Mouse (Mus musculus) gonadal fat pad, adult 2 months (tissue): ENCODE results near the gene Ccdc88c. TPM values are rescaled to one million over a fixed set of nuclear protein-coding genes. Genes with fewer than 3 reads are reported as not detected.
A peak's percentile ranks its signal among the peaks of the same experiment; 100 is the strongest.

Source experiments
- DNase-seq: peaks from one replicate; pipeline ENCODE4 v3.0.0-alpha.2; 2012; ENCODE audit warnings: low read depth
- polyA plus RNA-seq: library from polyadenylated mRNA; depleted of rRNA; stranded (reverse); fragments of >200 nt; gene quantifications from 2 replicates; pipeline ENCODE4 v1.2.3, GENCODE M21; 2012

Gene Ccdc88c
- polyA plus RNA-seq, 1 experiment, result 5.8 TPM

DNA sequence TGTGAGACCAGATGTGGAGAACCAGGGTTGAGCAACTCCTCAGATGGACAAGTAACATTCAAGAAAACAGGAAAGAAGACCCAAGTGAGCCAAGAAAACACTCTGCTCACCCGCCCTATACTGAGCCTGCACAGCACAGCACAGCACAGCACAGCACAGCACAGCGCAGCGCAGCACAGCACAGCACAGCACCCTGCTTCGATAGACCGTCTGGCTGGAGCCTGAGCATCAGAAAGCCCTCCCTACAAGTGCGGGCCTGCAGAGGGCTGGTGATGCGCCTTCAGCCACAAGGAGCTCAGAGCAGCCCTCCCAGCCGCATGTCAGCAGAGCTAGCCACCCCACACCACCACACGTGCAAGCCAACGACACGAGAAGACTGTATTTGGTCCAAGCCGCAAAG is 61.5 kb downstream of the Ccdc88c start:
- no peak for DNase-seq

GRCm38 (mm10) chr12:100966253-100966652 is 62.6 kb downstream of the Ccdc88c start:
- no peak for DNase-seq

GRCm38 (mm10) chr12:100965298-100965697 is 63.6 kb downstream of the Ccdc88c start:
- no peak for DNase-seq

DNA sequence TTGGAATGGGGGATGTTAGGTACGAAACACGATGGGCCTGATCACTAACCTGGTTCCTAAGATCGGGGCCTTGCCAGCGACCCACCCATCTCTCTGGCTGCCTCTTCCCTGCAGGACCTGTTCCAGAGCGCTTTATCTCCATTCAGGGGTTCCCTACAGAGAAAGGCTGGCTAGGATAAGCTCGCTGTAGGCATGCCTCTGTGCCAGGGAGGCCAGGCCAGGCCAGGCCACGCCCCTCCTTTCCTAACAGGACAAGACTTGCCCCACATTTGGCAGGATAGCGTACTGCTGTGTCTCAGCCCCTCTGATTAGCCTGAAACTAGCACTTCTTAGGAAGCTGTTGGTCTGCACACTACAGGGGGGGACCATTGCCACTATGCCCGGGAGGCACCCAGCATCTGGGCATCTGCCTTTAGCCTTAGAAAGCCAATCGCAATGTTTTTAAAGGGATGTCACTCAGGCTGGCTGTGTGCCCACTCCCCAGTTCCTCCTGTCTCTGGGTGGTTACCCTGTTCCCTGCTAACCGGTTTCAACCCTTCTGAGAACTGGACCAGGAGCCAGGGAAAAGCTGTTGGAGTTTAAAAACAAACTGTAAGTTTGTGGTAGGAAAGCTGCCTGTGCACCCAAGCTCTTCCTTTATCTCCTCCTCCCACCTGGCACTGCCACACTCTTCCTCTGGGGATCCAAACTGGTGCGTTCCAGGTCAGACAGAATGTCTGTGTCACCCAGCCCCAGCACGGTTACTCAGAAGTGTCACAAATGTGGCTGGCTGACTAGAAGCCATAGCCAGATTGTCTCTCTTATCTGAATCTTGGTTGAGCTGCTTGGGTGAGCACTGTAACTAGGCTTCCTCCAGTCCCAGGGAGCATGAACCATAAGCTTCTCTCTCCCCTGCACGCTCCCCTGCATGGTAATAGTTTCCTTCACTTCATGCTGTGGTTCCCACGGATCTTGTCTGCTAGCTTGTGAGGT is 69.9 kb downstream of the Ccdc88c start:
- peak; percentile 56 for DNase-seq

DNA sequence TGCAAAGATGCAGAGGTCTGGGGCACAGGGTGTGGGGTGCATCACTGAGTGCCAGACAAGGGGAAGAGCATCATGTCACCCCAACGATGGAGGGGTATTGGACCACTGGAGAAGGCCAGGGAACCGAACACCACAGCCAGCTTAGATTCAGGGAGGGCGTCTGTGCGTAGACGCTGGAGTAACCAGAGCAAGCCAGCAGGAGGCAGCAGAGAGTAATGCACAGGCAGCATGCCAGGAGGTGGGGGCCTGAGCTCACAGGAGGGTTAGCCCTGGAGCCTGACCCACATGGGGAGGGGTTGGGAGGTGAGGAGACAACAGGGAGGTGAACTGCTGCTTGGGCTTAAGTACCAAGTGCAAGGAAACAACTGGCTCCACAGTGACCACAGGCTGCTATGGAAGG is 70.8 kb downstream of the Ccdc88c start:
- no peak for DNase-seq

DNA sequence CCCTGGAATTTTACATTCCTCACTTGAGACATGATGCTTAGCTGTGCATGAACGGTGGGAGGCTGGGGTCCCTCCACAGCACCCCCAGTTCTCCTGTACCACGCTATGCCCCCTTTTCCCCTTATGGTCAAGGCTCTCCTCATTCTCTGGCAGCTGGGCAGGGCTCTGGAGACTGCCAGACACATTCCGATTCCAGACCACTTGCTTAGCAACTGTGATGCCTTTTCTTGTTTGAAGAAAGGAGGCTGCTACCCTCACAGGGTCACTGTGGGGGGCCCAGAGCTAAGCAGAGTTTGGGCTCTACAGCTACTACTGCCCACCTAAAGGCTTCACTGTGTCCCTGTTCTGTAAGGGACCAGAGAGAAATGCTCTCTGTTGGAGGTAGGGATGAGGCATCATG is 71.6 kb downstream of the Ccdc88c start:
- no peak for DNase-seq

- no peak for DNase-seq
Observed at GRCm38 (mm10) chr12:100956825-100957224, 72.0 kb downstream of the Ccdc88c start.

DNA sequence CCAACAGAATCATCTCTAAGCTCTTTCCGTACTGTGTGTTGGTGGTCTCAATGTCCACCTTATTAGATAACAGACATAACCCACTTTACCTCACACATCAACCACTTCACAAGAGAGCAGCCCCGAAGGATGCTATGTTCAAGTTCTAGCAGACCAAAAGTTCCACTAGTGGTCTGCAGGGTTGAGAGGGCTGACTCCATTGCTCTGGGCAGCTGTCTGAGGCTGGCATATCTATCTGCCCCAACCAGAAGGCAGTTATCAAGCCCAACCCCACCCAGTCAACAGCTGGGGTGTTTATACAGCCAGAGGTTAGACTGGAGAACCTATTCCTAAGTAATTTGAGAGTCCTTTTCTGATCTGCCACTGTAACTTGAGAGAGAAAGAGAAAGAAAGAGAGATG is 72.8 kb downstream of the Ccdc88c start:
- no peak for DNase-seq

- no peak for DNase-seq
Observed at GRCm38 (mm10) chr12:100953926-100954325, 74.9 kb downstream of the Ccdc88c start.

DNA sequence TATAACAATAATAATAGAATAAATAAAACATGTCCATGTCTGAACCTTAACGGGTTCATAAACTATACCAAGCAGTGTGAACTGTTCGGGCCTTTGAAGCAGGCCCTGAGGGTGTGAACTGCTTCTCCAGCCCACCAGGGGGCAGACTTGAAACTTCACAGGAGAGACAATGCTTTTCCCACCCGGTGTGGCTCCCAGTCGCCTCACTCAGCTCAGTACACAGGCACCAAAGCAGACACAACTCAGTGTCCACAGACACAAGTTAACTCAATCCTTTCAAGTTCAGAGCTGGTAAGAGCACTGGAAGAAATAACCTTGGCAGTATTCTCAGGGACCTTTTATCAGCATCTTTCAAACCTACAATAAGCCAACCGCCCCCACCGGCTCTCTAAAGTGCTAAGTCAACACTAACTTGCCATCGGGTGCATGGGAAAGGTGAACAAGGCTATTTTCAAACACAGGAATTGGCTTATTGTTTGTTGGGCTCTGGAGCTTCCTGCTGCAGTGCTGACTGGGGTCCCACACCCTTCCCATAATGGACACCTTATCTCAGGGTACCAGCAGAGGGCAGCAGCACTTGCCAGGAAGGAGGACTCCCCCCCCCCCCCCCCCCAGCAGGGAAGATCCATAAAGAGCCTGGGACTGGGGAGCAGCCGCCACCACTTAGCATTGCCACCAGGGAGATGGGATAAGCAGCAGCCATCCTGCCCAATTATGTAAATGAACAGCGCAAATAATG is 76.5 kb downstream of the Ccdc88c start:
- DNase-seq, result no peak

GRCm38 (mm10) chr12:100949146-100949545 is 79.7 kb downstream of the Ccdc88c start:
- no peak for DNase-seq

DNA sequence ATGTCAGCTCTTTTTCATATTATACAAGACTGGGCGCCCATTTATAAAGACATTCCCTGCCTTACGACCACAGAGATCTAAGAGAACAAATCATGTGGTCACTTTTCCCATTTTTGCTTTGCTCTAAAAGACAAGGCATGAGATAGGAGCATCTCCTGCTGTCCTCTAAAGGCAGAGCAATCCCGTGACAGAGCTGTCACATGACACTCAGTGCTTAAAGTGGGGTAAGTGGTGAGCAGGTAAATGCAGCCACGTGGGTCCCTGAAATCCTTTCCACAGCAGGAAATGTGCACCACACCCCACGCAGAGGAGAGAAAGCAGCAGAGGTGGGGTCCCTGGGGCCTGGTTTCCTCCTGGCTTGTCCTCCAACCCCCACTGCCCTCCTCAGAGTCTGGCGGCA is 80.8 kb downstream of the Ccdc88c start:
- no peak for DNase-seq

- DNase-seq, result no peak
Observed at GRCm38 (mm10) chr12:100945948-100946347, 82.9 kb downstream of the Ccdc88c start.

- DNase-seq, result no peak
Observed at GRCm38 (mm10) chr12:100945501-100945900, 83.4 kb downstream of the Ccdc88c start.

DNA sequence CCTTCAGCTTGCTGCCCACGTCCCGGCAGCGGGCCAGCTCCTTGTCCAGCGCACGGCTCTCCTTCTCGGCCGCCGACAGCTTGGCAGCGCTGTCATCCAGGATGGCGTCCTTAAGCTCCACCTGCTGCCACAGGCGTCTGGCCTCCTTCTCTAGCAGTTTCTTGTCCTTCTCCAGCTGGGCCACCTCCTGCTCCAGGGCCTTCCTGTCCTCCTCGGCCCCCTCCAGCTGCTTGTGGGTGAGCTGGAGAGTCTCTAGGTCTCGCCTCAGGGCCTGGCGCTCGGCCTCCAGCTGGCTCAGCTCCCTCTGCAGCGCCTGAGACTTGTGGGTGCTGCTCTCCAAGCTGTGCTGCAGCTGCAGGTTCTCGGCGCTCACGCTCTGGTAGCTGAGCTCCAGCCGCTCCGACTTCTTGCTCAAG is 83.9 kb downstream of the Ccdc88c start:
- DNase-seq, result no peak

DNA sequence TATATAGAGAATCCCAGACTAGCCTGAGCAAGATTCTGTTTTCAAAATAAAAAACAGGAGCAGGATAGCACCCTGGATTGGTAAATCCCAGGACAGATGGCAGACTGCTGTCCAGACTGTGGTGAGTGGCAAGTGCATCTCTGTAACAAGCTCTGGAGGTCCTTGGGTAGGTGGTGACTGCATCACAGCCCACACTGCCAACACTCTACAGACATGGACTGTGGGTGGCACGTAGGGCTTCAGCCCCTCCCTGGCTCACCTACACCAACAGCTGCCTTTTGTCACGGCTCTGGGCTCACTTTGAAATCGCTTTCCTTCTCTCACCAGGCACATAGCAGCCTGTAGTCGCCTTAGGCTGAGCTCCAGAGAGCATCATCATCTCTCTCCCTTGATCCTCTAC is 85.7 kb downstream of the Ccdc88c start:
- no peak for DNase-seq

DNA sequence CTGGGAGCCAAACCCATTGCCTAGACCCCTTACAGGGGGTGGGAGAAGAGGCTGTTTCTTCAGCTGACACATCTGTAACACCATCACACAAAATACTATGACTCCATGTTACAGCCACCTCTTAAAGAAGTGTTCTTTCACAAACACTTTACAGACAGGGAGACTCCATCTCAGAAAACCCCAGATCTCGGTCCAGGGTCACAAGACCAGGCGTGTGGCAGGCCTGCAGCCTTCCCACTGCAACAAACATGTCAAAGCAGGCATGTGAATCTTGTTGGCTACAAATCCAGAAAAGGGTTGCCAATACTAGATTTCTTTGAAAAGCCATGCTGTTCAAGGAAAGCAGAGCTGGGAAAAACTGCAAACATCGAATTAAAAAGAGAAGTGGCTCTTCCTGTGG is 87.5 kb downstream of the Ccdc88c start:
- no peak for DNase-seq

DNA sequence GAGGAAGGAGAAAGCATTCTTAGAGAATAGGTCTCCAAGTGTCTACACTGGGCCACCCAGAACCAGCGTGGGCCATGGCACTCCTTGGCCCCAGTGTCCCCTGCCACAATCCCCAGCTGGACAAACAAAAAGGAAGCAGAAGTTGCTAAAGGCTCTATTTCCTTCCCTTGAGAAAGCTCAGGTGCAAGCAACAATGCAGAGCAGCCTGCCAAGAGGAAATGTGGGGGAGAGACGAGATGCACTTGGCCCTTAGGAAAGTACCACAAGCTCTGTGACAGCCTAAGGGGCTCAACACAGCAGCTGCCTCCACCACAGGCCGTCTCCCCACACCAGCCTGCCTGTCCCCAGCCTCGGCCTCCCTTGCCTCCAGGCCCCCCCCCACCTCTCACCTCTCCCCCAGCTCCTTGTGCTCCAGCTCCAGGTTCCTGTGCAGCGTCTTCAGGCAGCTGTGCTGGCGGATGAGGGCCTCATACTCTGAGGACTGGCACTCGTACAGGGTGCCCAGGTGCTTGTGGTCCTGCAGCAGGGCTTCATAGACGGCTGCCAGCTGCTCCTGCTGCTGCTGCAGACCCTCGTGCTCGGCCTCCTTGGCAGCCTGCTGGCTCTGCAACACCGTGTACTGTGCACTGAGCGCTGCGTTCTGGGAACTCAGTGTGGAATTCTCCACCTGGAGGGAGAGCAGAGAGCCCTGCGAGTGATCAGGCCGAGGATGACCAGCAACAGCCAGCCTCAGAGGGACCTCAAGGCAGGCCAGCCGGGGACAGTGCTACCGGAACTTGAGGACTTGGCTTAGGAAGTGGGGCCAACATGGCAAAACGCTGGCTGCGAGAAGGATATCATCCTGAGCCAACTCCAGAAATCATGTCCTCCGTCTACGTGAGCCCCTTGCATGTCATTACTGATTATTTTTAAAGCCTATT is 91.2 kb downstream of the Ccdc88c start:
- peak; percentile 59 for DNase-seq

GRCm38 (mm10) chr12:100936737-100937136 is 92.1 kb downstream of the Ccdc88c start:
- DNase-seq, result no peak

GRCm38 (mm10) chr12:100936116-100936515 is 92.7 kb downstream of the Ccdc88c start:
- DNase-seq, result no peak

DNA sequence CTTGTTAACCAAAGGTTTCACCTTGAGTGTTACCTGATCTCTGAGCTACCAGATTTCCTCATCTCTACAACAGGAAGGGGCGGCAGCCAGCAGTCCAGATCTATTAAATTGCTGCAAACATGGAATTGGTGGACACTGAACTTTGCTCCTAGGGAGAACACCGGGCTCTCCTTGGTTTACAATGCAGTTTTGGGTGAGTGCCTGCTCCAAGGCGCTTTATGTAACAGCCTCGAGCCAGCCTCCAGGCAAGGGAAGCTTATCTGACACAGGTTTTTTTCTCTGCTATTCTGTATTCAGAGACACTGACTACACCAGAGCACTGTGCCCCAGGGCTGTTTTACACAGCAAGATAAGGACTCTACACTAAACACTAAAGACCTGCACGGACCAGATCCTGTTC is 94.1 kb downstream of the Ccdc88c start:
- no peak for DNase-seq

GRCm38 (mm10) chr12:100931653-100932052 is 97.2 kb downstream of the Ccdc88c start:
- DNase-seq, result no peak
